Mouse (Mus musculus): ENCODE data around the gene Lamb1. TPM values are rescaled to one million over a fixed set of nuclear protein-coding genes. Genes with fewer than 3 reads are reported as not detected.

Lamb1 gene
- polyA plus RNA-seq, 1 experiment: 96.1 TPM

GRCm38 (mm10) chr12:31270776-31271175 lies 5.7 kb downstream of the Lamb1 start:
- no peaks in the 10 kb centered on the region for H3K27me3 ChIP-seq (ENCODE audit: control insufficient read depth, insufficient read depth, insufficient read length)
- H3K79me2 ChIP-seq (ENCODE audit: control insufficient read depth, insufficient read depth): peaks cover 85% of the 10 kb centered on the region
- peak; percentile 0 for TF ChIP-seq MAX (IDR thresholded peaks at IDR 0.05)
- no peak for TF ChIP-seq CTCF (IDR thresholded peaks at IDR 0.05; ENCODE audit: control insufficient read depth, insufficient read depth, insufficient read length)
- H3K36me3 ChIP-seq (ENCODE audit: control insufficient read depth, insufficient read depth): peaks cover 74% of the 10 kb centered on the region
- H3K4me3 ChIP-seq (ENCODE audit: insufficient read depth, poor library complexity, severe bottlenecking): no peak overlapping the region
- peak overlapping the region; percentile 10 for H3ac ChIP-seq (ENCODE audit: control insufficient read depth, insufficient read length, low read depth)
- peaks cover 67% of the 10 kb centered on the region for H3K79me3 ChIP-seq (ENCODE audit: low read depth)

DNA sequence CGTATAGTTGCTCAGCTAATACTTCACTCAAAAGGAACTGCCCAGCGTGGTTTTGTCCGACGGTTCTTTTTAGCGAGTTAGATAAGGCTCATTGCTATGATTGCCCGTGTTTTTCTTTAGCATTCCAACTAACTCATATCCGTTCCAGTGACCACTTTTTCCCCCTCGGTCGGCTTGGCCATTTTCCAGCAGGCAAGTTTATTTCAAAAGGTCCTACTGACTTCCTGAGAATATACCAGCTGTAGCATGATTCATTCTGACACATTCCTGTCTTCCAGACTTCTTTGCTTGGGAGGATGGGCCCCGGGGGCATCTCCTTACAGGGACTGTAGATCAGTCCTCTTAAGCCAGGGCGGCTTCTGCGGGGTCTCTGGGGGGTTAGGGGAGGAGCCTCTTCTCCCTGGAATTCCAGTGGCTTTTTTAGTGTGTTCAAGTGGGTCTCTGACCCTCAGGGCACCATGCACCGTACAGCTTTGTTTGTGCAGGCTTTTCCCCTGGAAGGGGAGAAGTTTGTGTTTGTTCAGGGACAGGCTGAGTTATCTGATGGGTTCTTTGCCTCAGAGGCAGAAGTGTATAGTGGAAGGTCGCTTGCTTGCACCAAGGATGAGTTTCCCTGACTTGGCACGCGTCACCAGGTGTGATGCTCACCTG lies 6.5 kb downstream of the Lamb1 start:
- H3K4me3 ChIP-seq (ENCODE audit: insufficient read depth, poor library complexity, severe bottlenecking): no peak overlapping the region
- no peaks in the 10 kb centered on the region for H3K27me3 ChIP-seq (ENCODE audit: control insufficient read depth, insufficient read depth, insufficient read length)
- H3K36me3 ChIP-seq (ENCODE audit: control insufficient read depth, insufficient read depth): peaks cover 81% of the 10 kb centered on the region
- peak overlapping the region; percentile 34 for H3ac ChIP-seq (ENCODE audit: control insufficient read depth, insufficient read length, low read depth)
- TF ChIP-seq FOSL1 (IDR thresholded peaks at IDR 0.05; ENCODE audit: insufficient read depth, low read length, poor library complexity, severe bottlenecking) (peak; percentile 86), CTCF (IDR thresholded peaks at IDR 0.05; ENCODE audit: control insufficient read depth, insufficient read depth, insufficient read length) (no peak), MYOD1 (IDR thresholded peaks at IDR 0.05; ENCODE audit: control insufficient read depth, insufficient read length, low read depth) (peak; percentile 69), CEBPB (IDR thresholded peaks at IDR 0.05; ENCODE audit: low read depth) (peak; percentile 57), MAX (IDR thresholded peaks at IDR 0.05) (no peak), MYOG (IDR thresholded peaks at IDR 0.05; ENCODE audit: control insufficient read depth, extremely low read depth, insufficient read length) (no peak), USF1 (IDR thresholded peaks at IDR 0.05; ENCODE audit: low read depth) (no peak)
- peaks cover 85% of the 10 kb centered on the region for H3K79me2 ChIP-seq (ENCODE audit: control insufficient read depth, insufficient read depth)
- H3K79me3 ChIP-seq (ENCODE audit: low read depth): peaks cover 65% of the 10 kb centered on the region

DNA sequence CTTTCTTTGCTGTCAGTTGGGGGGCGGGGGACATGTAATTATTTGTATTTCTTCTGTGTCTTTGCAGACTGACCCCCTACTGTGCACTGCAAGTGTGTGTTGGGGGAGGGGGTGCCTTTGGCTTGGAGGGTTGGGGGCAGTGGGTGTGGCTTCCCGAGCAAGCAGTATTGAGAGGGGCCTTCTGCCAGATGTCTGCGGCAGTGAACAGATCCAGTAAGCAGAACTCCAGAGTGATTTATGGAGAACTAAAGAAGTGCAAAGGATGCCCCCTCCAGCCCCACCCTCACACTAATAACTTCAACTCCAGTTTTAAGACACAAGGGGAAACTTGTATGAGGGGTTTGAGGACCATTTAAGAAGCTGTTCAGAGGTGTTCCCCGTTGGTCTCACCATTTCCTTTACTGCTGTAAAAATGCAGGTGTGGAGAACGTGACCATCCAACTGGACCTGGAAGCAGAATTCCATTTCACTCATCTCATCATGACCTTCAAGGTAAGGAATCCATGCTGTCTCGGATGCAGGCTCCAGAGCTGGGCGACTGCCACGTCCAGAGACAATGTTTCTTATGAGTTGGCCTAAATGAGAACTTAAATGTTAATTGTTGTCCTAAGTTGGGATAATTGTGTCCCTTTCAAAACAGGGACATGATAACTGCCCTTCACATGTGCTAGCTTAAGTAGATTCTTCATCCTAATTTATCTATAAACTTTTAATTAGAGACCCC lies 7.1 kb downstream of the Lamb1 start:
- Histone ChIP-seq H3K79me2 (ENCODE audit: control insufficient read depth, insufficient read depth) (peaks cover 85% of the 10 kb centered on the region), H3ac (ENCODE audit: control insufficient read depth, insufficient read length, low read depth) (peak overlapping the region; percentile 34), H3K36me3 (ENCODE audit: control insufficient read depth, insufficient read depth) (peaks cover 88% of the 10 kb centered on the region), H3K79me3 (ENCODE audit: low read depth) (peaks cover 65% of the 10 kb centered on the region), H3K27me3 (ENCODE audit: control insufficient read depth, insufficient read depth, insufficient read length) (no peaks in the 10 kb centered on the region), H3K4me3 (ENCODE audit: insufficient read depth, poor library complexity, severe bottlenecking) (no peak overlapping the region)
- no peak for TF ChIP-seq FOSL1 (IDR thresholded peaks at IDR 0.05; ENCODE audit: insufficient read depth, low read length, poor library complexity, severe bottlenecking)
- no peak for TF ChIP-seq USF1 (IDR thresholded peaks at IDR 0.05; ENCODE audit: low read depth)
- TF ChIP-seq MYOG (IDR thresholded peaks at IDR 0.05; ENCODE audit: control insufficient read depth, extremely low read depth, insufficient read length): no peak
- TF ChIP-seq MAX (IDR thresholded peaks at IDR 0.05): no peak
- TF ChIP-seq MYOD1 (IDR thresholded peaks at IDR 0.05; ENCODE audit: control insufficient read depth, insufficient read length, low read depth): no peak
- TF ChIP-seq CTCF (IDR thresholded peaks at IDR 0.05; ENCODE audit: control insufficient read depth, insufficient read depth, insufficient read length): no peak
- no peak for TF ChIP-seq CEBPB (IDR thresholded peaks at IDR 0.05; ENCODE audit: low read depth)

GRCm38 (mm10) chr12:31272846-31273245 lies 7.8 kb downstream of the Lamb1 start:
- Histone ChIP-seq H3ac (ENCODE audit: control insufficient read depth, insufficient read length, low read depth) (no peak overlapping the region), H3K79me3 (ENCODE audit: low read depth) (peaks cover 62% of the 10 kb centered on the region), H3K36me3 (ENCODE audit: control insufficient read depth, insufficient read depth) (peaks cover 88% of the 10 kb centered on the region), H3K27me3 (ENCODE audit: control insufficient read depth, insufficient read depth, insufficient read length) (no peaks in the 10 kb centered on the region), H3K79me2 (ENCODE audit: control insufficient read depth, insufficient read depth) (peaks cover 85% of the 10 kb centered on the region), H3K4me3 (ENCODE audit: insufficient read depth, poor library complexity, severe bottlenecking) (no peak overlapping the region)
- TF ChIP-seq MAX (IDR thresholded peaks at IDR 0.05) (no peak), USF1 (IDR thresholded peaks at IDR 0.05; ENCODE audit: low read depth) (no peak), MYOD1 (IDR thresholded peaks at IDR 0.05; ENCODE audit: control insufficient read depth, insufficient read length, low read depth) (no peak), FOSL1 (IDR thresholded peaks at IDR 0.05; ENCODE audit: insufficient read depth, low read length, poor library complexity, severe bottlenecking) (no peak), CTCF (IDR thresholded peaks at IDR 0.05; ENCODE audit: control insufficient read depth, insufficient read depth, insufficient read length) (no peak), CEBPB (IDR thresholded peaks at IDR 0.05; ENCODE audit: low read depth) (no peak), MYOG (IDR thresholded peaks at IDR 0.05; ENCODE audit: control insufficient read depth, extremely low read depth, insufficient read length) (no peak)

DNA sequence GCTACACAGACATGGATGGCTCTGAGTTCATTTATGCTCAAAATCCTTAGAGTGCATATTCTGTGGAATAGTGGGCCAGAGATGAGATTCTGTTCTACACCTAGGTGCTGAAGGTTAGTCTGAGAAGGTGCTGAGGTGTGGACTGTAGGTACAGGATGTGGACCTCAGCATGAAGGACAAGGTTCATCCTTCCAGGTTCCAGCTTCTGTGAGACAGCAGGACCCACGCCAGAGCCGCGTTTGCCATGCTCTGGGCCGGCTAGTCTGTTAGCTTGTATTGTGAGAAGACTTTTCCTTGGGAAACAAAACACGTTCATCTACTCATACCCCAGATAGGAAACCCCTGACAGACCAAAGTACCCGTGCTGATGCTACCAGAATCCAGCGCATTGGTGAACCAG lies 8.6 kb downstream of the Lamb1 start:
- Histone ChIP-seq H3K36me3 (ENCODE audit: control insufficient read depth, insufficient read depth) (peaks cover 88% of the 10 kb centered on the region), H3ac (ENCODE audit: control insufficient read depth, insufficient read length, low read depth) (no peak overlapping the region), H3K27me3 (ENCODE audit: control insufficient read depth, insufficient read depth, insufficient read length) (no peaks in the 10 kb centered on the region), H3K4me3 (ENCODE audit: insufficient read depth, poor library complexity, severe bottlenecking) (no peak overlapping the region), H3K79me2 (ENCODE audit: control insufficient read depth, insufficient read depth) (peaks cover 85% of the 10 kb centered on the region), H3K79me3 (ENCODE audit: low read depth) (peaks cover 54% of the 10 kb centered on the region)
- TF ChIP-seq FOSL1 (IDR thresholded peaks at IDR 0.05; ENCODE audit: insufficient read depth, low read length, poor library complexity, severe bottlenecking) (no peak), MYOG (IDR thresholded peaks at IDR 0.05; ENCODE audit: control insufficient read depth, extremely low read depth, insufficient read length) (no peak), MYOD1 (IDR thresholded peaks at IDR 0.05; ENCODE audit: control insufficient read depth, insufficient read length, low read depth) (no peak), CTCF (IDR thresholded peaks at IDR 0.05; ENCODE audit: control insufficient read depth, insufficient read depth, insufficient read length) (no peak), USF1 (IDR thresholded peaks at IDR 0.05; ENCODE audit: low read depth) (no peak), MAX (IDR thresholded peaks at IDR 0.05) (no peak), CEBPB (IDR thresholded peaks at IDR 0.05; ENCODE audit: low read depth) (no peak)

Measured in C2C12 (cell line).